Mouse (Mus musculus) gonadal fat pad, adult 2 months (tissue): Measurements from ENCODE around the gene H2afj. TPM values are rescaled to one million over a fixed set of nuclear protein-coding genes. Genes with fewer than 3 reads are reported as not detected.
A peak's percentile ranks its signal among the peaks of the same experiment; 100 is the strongest.

Source experiments
- DNase-seq: peaks from one replicate; pipeline ENCODE4 v3.0.0-alpha.2; 2012; ENCODE audit warnings: low read depth
- polyA plus RNA-seq: library from polyadenylated mRNA; depleted of rRNA; stranded (reverse); fragments of >200 nt; gene quantifications from 2 replicates; pipeline ENCODE4 v1.2.3, GENCODE M21; 2012; rRNA removed

Gene H2afj
- polyA plus RNA-seq, 1 experiment = 224 TPM

- DNase-seq = no peak
Measured at GRCm38 (mm10) chr6:136847267-136847666, 39.2 kb downstream of the H2afj start.

GRCm38 (mm10) chr6:136847790-136848189, 39.7 kb downstream of the H2afj start:
- DNase-seq = no peak

GRCm38 (mm10) chr6:136848399-136848798, 40.4 kb downstream of the H2afj start:
- no peak for DNase-seq

- DNase-seq = no peak
Measured at GRCm38 (mm10) chr6:136848971-136849370, 40.9 kb downstream of the H2afj start.

GRCm38 (mm10) chr6:136850267-136850666, 42.2 kb downstream of the H2afj start:
- no peak for DNase-seq

- no peak for DNase-seq
Measured at GRCm38 (mm10) chr6:136852348-136852747, 44.3 kb downstream of the H2afj start.

GRCm38 (mm10) chr6:136852762-136853161, 44.7 kb downstream of the H2afj start:
- DNase-seq = no peak

- no peak for DNase-seq
Measured at GRCm38 (mm10) chr6:136854361-136854781, 46.3 kb downstream of the H2afj start.

- no peak for DNase-seq
Measured at GRCm38 (mm10) chr6:136855183-136855582, 47.1 kb downstream of the H2afj start.

GRCm38 (mm10) chr6:136856071-136856636, 48.1 kb downstream of the H2afj start:
- DNase-seq = peak; percentile 70

- no peak for DNase-seq
Measured at GRCm38 (mm10) chr6:136857186-136857872, 49.3 kb downstream of the H2afj start, which contains the start of gene Art4. Gene Art4 (minus strand): TSS chr6:136857733.

GRCm38 (mm10) chr6:136857873-136858260, 49.8 kb downstream of the H2afj start:
- DNase-seq = no peak

- no peak for DNase-seq
Measured at GRCm38 (mm10) chr6:136858420-136858819, 50.4 kb downstream of the H2afj start.

Other genes with a start within 250 kb of the H2afj start
- 21.5 and 35.8 TPM in 2 replicates for gene Plbd1, start 146.3 kb upstream of the H2afj start, polyA plus RNA-seq
- gene Gucy2c, start 26.5 kb upstream of the H2afj start, polyA plus RNA-seq = 0.04 and 0.09 TPM in 2 replicates
- 0.66 and 0.97 TPM in 2 replicates for gene Hist4h4, start 3.8 kb upstream of the H2afj start, polyA plus RNA-seq
- gene BC049715, start 19.4 kb downstream of the H2afj start, polyA plus RNA-seq = 0.86 and 2.3 TPM in 2 replicates
- 25.2 and 34.8 TPM in 2 replicates for gene Wbp11, start 20.0 kb downstream of the H2afj start, polyA plus RNA-seq
- gene Smco3, start 27.2 kb downstream of the H2afj start, polyA plus RNA-seq = 0.08 and 0.12 TPM in 2 replicates
- gene Art4, start 49.5 kb downstream of the H2afj start, polyA plus RNA-seq = 10.3 and 12.8 TPM in 2 replicates
- 1,037 and 1,559 TPM in 2 replicates for gene Mgp, start 67.6 kb downstream of the H2afj start, polyA plus RNA-seq
- gene Erp27, start 113.9 kb downstream of the H2afj start, polyA plus RNA-seq = 0.08 TPM in 2 replicates
- 0.30 and 23.6 TPM in 2 replicates for gene Pde6h, start 115.6 kb downstream of the H2afj start, polyA plus RNA-seq
- 46.4 and 53.8 TPM in 2 replicates for gene Arhgdib, start 133.7 kb downstream of the H2afj start, polyA plus RNA-seq